Mouse (Mus musculus) intestine, embryonic 14.5 days (tissue): ENCODE measurements around the gene Gm6583. TPM values are rescaled to one million over a fixed set of nuclear protein-coding genes. Genes with fewer than 3 reads are reported as not detected.

Source experiments
- ATAC-seq: fragments of 200-750 bp; cut with Nextera tagmentation; replicated peaks from 2 replicates; pipeline ENCODE4 v1.8.0; 2017; ENCODE audit warnings: low read depth, moderate number of reproducible peaks, moderate TSS enrichment, moderate library complexity; ENCODE audit not compliant: low FRiP score, low TSS enrichment
- DNase-seq: peaks from one replicate; pipeline ENCODE4 v3.0.0-alpha.2; 2018; ENCODE audit warnings: low spot score
- H3K27ac ChIP-seq: fragments of 300-500 bp; sonication (generic); 2 replicates; pipeline ENCODE4 v1.5.1; 2014; ENCODE audit warnings: low read depth, mild to moderate bottlenecking, control low read depth
- H3K27me3 ChIP-seq: fragments of 300-500 bp; sonication (generic); replicated peaks from 2 replicates; pipeline ENCODE4 v1.6.1; 2014; ENCODE audit warnings: low read length, control low read depth; ENCODE audit not compliant: control insufficient read depth, insufficient read depth
- H3K36me3 ChIP-seq: fragments of 300-500 bp; sonication (generic); 2 replicates; pipeline ENCODE4 v1.6.1; 2014; ENCODE audit warnings: low read length, control low read depth; ENCODE audit not compliant: control insufficient read depth, insufficient read depth
- H3K4me1 ChIP-seq: fragments of 300-500 bp; sonication (generic); replicated peaks from 2 replicates; pipeline ENCODE4 v1.6.1; 2014; ENCODE audit warnings: low read length, control low read depth, mixed read lengths; ENCODE audit not compliant: control insufficient read depth, insufficient read depth
- H3K4me2 ChIP-seq: fragments of 300-500 bp; sonication (generic); 2 replicates; pipeline ENCODE4 v1.6.1; 2014; ENCODE audit warnings: low read length
- H3K4me3 ChIP-seq: fragments of 300-500 bp; sonication (generic); 2 replicates; pipeline ENCODE4 v1.5.1; 2014; ENCODE audit warnings: low read depth, low read length, control low read depth, mixed read lengths
- H3K9ac ChIP-seq: fragments of 300-500 bp; sonication (generic); 2 replicates; pipeline ENCODE4 v1.6.1; 2014; ENCODE audit warnings: mild to moderate bottlenecking, low read length
- H3K9me3 ChIP-seq: fragments of 300-500 bp; sonication (generic); 2 replicates; pipeline ENCODE4 v1.6.1; 2016; ENCODE audit warnings: low read length, control low read depth; ENCODE audit not compliant: control insufficient read depth
- WGBS: fragments of 180-500 bp; shearing (Covaris S2); extraction: QIAGEN DNeasy Blood & Tissue Kit; methylation state at CpG from one replicate; pipeline ENCODE4 v1.1.7; 2014; 5-methylcytosine and 5-hydroxymethylcytosine counted together
- polyA plus RNA-seq: library from polyadenylated mRNA; unstranded; fragments of >200 nt; fragmentation: Nextera tagmentation; extraction: Ambion mirVana; gene quantifications from 2 replicates; pipeline ENCODE4 v1.2.1, GENCODE M21; 2014

Gene Gm6583
- polyA plus RNA-seq, 1 experiment from 2014 or later, result 0.11 TPM

DNA sequence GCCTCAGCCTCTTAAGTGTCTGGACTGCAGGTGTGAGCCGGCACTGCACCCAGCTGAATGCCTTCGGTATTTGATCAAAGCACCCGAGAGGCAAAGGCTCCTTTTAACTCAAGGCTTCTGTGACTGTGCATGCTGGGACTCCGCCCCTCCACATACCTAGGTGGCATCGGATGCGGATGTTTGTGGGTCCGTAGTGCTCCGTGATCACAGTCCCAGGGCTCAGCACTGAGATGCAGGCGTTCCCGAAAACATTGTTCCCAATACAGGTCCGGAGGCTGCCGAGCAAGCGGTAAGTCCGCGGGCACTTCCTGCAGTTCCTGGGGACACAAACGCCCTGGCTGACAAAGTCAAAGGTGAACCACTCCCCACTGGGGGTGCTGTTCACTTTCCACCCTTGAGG is 35.2 kb upstream of the Gm6583 start:
- Histone ChIP-seq H3K4me1 (peaks cover 4% of the 10 kb centered on the region; the same call in 1 of the 2 replicates), H3K4me3 (no peak overlapping the region), H3K36me3 (no peaks in the 10 kb centered on the region), H3K27ac (no peak overlapping the region), H3K9ac (no peak overlapping the region), H3K9me3 (no peaks in the 10 kb centered on the region), H3K27me3 (peaks cover 17% of the 10 kb centered on the region), H3K4me2 (no peak overlapping the region)
- WGBS, result 61% methylated on average over 16 of the region's 16 CpGs
- DNase-seq (no peak), ATAC-seq (no peak)

DNA sequence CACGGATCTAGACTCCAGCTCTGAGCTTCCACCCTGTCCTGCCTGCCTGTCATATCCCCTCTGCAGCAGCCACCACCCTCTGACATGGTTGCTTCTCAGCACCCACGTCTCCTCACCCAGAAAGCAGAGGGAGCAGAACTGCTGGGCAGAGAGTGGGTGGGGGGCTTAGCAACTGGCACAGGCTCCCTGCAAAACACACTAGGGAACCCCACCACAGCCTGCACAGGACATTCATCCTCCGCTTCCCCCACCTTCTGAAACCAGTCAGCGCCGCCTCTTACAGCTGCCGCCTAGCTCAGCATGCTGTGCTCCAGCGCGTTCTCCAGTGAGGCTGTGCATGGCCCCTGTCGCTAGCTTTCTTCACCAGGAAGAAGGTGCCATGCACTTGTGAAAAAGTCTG is 33.5 kb upstream of the Gm6583 start:
- ATAC-seq (no peak), DNase-seq (no peak)
- H3K4me2 ChIP-seq, result no peak overlapping the region
- H3K4me1 ChIP-seq, result peaks cover 4% of the 10 kb centered on the region; the same call in 1 of the 2 replicates
- no peak overlapping the region for H3K9ac ChIP-seq
- no peaks in the 10 kb centered on the region for H3K9me3 ChIP-seq
- no peak overlapping the region for H3K4me3 ChIP-seq
- H3K27me3 ChIP-seq, result peaks cover 17% of the 10 kb centered on the region
- 70% methylated on average over 9 of the region's 9 CpGs for WGBS
- H3K36me3 ChIP-seq, result no peaks in the 10 kb centered on the region
- no peak overlapping the region for H3K27ac ChIP-seq

DNA sequence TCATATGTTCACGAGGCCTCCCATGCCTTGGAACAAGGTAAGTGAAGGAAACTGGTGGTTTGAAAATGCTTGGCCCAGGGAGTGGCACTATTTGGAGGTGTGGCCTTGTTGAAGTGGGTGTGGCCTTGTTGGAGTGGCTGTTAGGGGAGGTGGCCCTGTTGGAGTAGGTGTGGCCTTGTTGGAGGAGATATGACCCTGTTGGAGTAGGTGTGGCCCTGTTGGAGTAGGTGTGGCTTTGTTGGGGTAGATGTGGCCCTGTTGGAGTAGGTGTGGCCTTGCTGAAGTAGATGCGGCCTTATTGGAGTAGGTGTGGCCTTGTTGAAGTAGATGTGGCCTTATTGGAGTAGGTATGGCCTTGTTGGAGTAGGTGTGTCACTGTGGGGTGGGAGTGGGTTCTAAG is 30.1 kb upstream of the Gm6583 start:
- DNase-seq (no peak), ATAC-seq (no peak)
- H3K4me3 ChIP-seq, result no peak overlapping the region
- peaks cover 5% of the 10 kb centered on the region for H3K4me1 ChIP-seq
- no peaks in the 10 kb centered on the region for H3K27me3 ChIP-seq
- no peak overlapping the region for H3K27ac ChIP-seq
- H3K36me3 ChIP-seq, result no peaks in the 10 kb centered on the region
- 77% methylated on average over 2 of the region's 2 CpGs for WGBS
- H3K4me2 ChIP-seq, result no peak overlapping the region
- H3K9ac ChIP-seq, result no peak overlapping the region
- H3K9me3 ChIP-seq, result no peaks in the 10 kb centered on the region

DNA sequence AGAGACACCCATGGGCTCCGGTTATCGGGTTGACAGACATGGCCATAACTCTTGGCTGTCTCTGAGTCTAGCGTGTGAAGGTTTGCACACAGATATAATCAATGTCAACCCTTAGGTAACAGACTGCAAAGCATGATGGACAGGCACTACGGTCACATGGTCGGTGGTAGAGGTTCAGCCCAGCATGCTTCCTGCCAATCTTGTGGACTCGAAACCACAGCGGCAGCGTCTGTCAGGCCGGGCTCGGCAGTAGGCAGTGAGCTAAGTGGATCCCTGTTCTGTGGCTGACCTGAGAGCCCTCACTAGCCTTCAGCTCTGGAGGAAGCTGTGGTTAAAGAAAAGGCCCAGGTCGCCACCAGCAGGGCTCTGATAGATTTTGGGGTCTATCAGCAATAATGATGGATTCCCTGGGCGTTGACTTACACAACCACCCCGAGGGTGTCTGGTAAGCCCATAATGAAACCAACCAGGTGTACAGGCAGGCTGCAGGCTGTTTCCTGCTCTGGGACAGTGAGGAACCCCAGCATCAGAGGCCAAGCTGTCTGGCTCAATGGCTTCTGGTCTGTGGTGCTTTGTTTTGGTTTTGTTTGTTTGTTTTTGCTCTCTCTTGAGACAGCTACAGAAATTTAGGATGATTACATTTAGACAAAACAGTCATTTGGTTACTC is 29.1 kb upstream of the Gm6583 start:
- DNase-seq (no peak), ATAC-seq (no peak)
- Histone ChIP-seq H3K4me2 (no peak overlapping the region), H3K36me3 (peaks cover 5% of the 10 kb centered on the region; the same call in 1 of the 2 replicates), H3K4me1 (peaks cover 5% of the 10 kb centered on the region), H3K27ac (no peak overlapping the region), H3K9me3 (no peaks in the 10 kb centered on the region), H3K9ac (no peak overlapping the region), H3K4me3 (no peak overlapping the region), H3K27me3 (no peaks in the 10 kb centered on the region)
- 94% methylated on average over 13 of the region's 13 CpGs for WGBS

DNA sequence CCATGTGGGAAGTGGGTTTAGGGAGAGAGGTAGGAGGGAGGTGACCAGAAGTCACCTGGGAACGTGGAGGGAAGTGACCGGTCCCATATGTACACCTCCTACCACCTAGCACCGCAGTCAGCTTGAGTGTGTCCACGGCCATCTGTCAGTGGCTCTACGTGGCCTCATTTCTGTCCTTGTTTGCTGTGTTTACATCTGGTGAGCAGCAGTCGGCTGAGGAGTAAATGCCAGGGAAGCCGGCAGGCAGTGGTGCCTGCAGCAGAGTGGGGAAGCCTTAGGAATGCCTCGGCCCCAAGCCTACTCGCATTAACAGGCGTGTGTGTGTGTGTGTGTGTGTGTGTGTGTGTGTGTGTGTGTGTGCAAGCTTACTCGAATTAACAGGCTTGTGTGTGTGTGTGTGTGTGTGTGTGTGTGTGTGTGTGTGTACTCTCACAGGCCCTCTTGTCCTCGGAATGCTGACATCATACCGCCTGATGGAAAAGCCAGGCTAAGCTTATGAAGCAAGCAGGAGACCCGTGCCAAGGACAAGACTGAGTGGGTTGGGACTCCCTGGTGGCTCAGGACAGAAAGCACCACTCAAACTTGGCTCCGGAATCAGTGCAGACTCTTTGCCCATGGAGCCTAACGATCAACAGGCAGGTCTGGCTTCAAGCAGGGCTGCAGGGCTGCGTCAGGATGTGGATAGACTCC is 27.0 kb upstream of the Gm6583 start:
- Histone ChIP-seq H3K4me2 (no peak overlapping the region), H3K4me3 (no peak overlapping the region), H3K27ac (no peak overlapping the region), H3K9me3 (no peaks in the 10 kb centered on the region), H3K9ac (no peak overlapping the region), H3K4me1 (peaks cover 5% of the 10 kb centered on the region), H3K36me3 (peaks cover 19% of the 10 kb centered on the region), H3K27me3 (no peaks in the 10 kb centered on the region)
- 33% methylated on average over 17 of the region's 17 CpGs for WGBS
- no peak for DNase-seq
- ATAC-seq, result no peak

DNA sequence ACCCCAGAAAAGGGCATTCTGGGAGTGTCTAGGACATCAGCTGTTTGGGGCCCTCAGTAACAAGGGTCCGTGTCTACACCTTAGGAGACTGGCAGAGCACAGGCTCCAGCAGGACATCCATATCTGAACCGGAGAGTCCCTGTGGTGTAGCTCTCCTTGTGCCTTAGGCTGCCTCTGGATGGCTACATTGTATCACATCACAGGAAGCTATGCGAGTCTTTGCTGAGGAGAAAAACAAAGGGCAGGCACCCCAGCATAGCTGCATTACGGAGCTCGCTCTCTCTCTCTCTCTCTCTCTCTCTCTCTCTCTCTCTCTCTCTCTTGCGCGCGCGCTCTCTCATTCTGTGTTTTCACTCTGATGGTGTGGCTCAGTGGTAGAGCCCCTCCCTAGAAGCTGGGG is 26.2 kb upstream of the Gm6583 start:
- ATAC-seq, result no peak
- 74% methylated on average over 9 of the region's 9 CpGs for WGBS
- DNase-seq, result no peak
- no peak overlapping the region for H3K9ac ChIP-seq
- H3K27ac ChIP-seq, result no peak overlapping the region
- peaks cover 5% of the 10 kb centered on the region for H3K4me1 ChIP-seq
- no peaks in the 10 kb centered on the region for H3K27me3 ChIP-seq
- peaks cover 23% of the 10 kb centered on the region for H3K36me3 ChIP-seq
- no peak overlapping the region for H3K4me2 ChIP-seq
- no peaks in the 10 kb centered on the region for H3K9me3 ChIP-seq
- no peak overlapping the region for H3K4me3 ChIP-seq

DNA sequence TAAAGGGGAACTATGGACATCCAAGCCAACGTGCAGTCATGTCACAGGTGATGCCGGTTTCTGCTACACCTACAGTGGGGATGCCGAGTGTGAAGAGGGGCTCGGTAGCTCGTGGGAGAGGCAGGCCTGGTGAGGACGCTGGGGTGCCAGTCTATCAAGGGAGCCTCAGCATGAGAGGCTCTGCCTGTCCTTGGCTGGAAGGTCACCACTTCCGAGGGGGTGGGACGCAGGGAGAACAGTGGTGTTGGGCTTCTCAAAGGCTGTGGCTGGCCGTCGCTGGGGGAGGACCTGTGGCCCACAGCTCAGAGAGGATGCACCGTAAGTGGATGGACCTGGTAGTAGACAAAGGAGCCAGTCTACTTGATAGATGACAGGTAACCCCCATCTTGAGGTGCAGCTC is 25.3 kb upstream of the Gm6583 start:
- no peak overlapping the region for H3K9ac ChIP-seq
- DNase-seq (no peak), ATAC-seq (no peak)
- no peak overlapping the region for H3K27ac ChIP-seq
- no peaks in the 10 kb centered on the region for H3K27me3 ChIP-seq
- H3K9me3 ChIP-seq, result no peaks in the 10 kb centered on the region
- H3K4me1 ChIP-seq, result peaks cover 5% of the 10 kb centered on the region
- no peak overlapping the region for H3K4me2 ChIP-seq
- peaks cover 23% of the 10 kb centered on the region for H3K36me3 ChIP-seq
- no peak overlapping the region for H3K4me3 ChIP-seq
- WGBS, result 83% methylated on average over 11 of the region's 11 CpGs

DNA sequence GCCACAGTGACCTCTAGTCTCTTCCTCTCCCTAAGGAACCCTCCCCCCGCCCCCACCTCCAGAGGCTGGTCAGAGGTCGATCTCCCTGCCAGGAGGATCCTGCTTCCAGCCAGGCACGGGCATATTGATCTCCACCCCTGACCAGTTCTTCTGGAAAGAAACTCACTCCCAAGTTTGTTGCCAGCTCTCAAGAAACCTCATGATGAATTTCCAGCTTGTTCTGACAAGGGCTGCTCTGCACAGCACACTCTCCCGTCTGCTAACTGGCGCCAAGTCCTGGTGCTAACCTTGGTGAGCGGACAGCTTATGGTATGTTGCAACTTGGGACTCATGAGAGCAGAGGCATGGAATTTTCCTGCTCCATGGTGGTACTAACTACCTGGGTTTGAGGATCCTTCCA is 22.9 kb upstream of the Gm6583 start:
- ATAC-seq (no peak), DNase-seq (no peak)
- no peak overlapping the region for H3K4me2 ChIP-seq
- H3K27ac ChIP-seq, result no peak overlapping the region
- H3K36me3 ChIP-seq, result peaks cover 45% of the 10 kb centered on the region
- no peaks in the 10 kb centered on the region for H3K9me3 ChIP-seq
- no peaks in the 10 kb centered on the region for H3K27me3 ChIP-seq
- no peak overlapping the region for H3K4me3 ChIP-seq
- 63% methylated on average over 6 of the region's 6 CpGs for WGBS
- peaks cover 5% of the 10 kb centered on the region for H3K4me1 ChIP-seq
- no peak overlapping the region for H3K9ac ChIP-seq

DNA sequence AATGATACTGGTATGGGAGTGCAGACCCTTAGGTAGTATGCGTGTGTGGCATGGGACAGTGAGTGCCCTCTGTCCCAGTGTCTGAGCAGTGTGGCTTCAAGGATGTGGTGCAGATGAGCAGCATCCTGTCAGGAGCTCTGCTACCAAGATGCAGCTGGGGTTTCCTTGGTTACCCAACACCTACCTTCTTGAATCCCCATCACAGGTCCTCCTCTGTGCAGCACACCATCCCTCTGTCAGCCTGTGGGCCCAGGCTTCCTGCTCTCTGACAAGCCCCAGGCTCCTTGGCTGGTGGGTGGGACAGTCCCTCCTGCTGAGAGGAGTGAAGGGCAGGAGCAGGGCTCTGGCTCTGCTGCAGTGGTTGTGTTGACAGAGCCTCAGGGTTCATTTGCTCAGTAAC is 21.5 kb upstream of the Gm6583 start:
- Histone ChIP-seq H3K27me3 (no peaks in the 10 kb centered on the region), H3K9me3 (no peaks in the 10 kb centered on the region), H3K27ac (no peak overlapping the region), H3K4me2 (no peak overlapping the region), H3K9ac (no peak overlapping the region), H3K36me3 (peaks cover 56% of the 10 kb centered on the region), H3K4me1 (peaks cover 1% of the 10 kb centered on the region; the same call in 1 of the 2 replicates), H3K4me3 (no peak overlapping the region)
- WGBS, result 81% methylated on average over 1 of the region's 1 CpGs
- ATAC-seq, result no peak
- no peak for DNase-seq
